Mouse (Mus musculus) CD4-positive helper T cell, adult 2 months (primary cell): ENCODE measurements at regions not wholly inside any gene's neighbourhood (a gene's known extent, or its start where the extent isn't known, plus 50 kb on each side); places are given as distances from the start of the nearest gene placed in this dataset.
A peak's percentile ranks its signal among the peaks of the same experiment; 100 is the strongest.

ENCODE experiments used
- DNase-seq: peaks from one replicate; pipeline ENCODE4 v3.0.0-alpha.2; 2012; ENCODE audit warnings: low read depth, missing footprints, low spot score

- DNase-seq: no peak
Observed at GRCm38 (mm10) chr16:25042669-25043440, 243.8 kb upstream of the Tprg start.

GRCm38 (mm10) chr16:25044637-25045036 lies 242.0 kb upstream of the Tprg start:
- DNase-seq: no peak

- DNase-seq: no peak
Observed at GRCm38 (mm10) chr16:25047726-25048125, 238.9 kb upstream of the Tprg start.

GRCm38 (mm10) chr16:25049928-25050510 lies 236.6 kb upstream of the Tprg start:
- no peak for DNase-seq

- DNase-seq: no peak
Observed at GRCm38 (mm10) chr16:25051044-25051443, 235.6 kb upstream of the Tprg start.

GRCm38 (mm10) chr16:25052428-25052827 lies 234.2 kb upstream of the Tprg start:
- DNase-seq: no peak

- DNase-seq: no peak
Observed at GRCm38 (mm10) chr16:25052917-25053343, 233.7 kb upstream of the Tprg start.

GRCm38 (mm10) chr16:25054304-25054703 lies 232.3 kb upstream of the Tprg start:
- no peak for DNase-seq

- no peak for DNase-seq
Observed at GRCm38 (mm10) chr16:25055376-25055775, 231.2 kb upstream of the Tprg start.

GRCm38 (mm10) chr16:25058051-25058747 lies 228.4 kb upstream of the Tprg start:
- no peak for DNase-seq

GRCm38 (mm10) chr16:25058812-25059501 lies 227.7 kb upstream of the Tprg start:
- DNase-seq: peak; percentile 71

- DNase-seq: no peak
Observed at GRCm38 (mm10) chr16:25059504-25059992, 227.1 kb upstream of the Tprg start.

- DNase-seq: no peak
Observed at GRCm38 (mm10) chr16:25060266-25060665, 226.4 kb upstream of the Tprg start.

GRCm38 (mm10) chr16:25061631-25062030 lies 225.0 kb upstream of the Tprg start:
- no peak for DNase-seq

GRCm38 (mm10) chr16:25063981-25064380 lies 222.6 kb upstream of the Tprg start:
- no peak for DNase-seq

GRCm38 (mm10) chr16:25064538-25064937 lies 222.1 kb upstream of the Tprg start:
- peak; percentile 75 for DNase-seq

GRCm38 (mm10) chr16:25066822-25067221 lies 219.8 kb upstream of the Tprg start:
- DNase-seq: no peak

- DNase-seq: peak; percentile 24
Observed at GRCm38 (mm10) chr16:25067276-25068249, 219.1 kb upstream of the Tprg start.

- DNase-seq: no peak
Observed at GRCm38 (mm10) chr16:25080811-25081210, 205.8 kb upstream of the Tprg start.

GRCm38 (mm10) chr16:25083729-25084128 lies 202.9 kb upstream of the Tprg start:
- DNase-seq: no peak
